In the genomic region with DNA sequence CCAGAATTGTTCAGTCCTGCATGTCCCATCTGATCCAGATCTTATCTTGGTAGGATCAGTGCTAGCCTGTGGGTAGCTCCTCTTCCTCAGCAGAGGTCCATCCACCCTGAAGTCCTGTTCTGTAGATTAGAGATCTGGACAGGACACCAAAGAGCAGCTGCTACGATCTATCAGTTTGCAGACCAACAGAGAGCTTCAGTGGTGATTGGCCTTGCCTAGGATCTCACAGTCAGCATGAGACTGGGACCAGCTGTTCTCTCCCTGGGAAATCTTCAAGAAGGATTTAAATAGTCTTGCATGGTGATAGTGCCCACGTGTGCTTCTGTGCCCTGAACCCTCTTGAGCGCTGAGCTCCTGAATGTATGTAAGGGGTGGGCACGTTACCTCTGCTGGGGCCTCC, we compare ENCODE assay signal across 20 mouse cellular contexts.
DNase-seq lines count a peak whose midpoint lies in the region; ATAC-seq and TF ChIP-seq lines count a peak whose summit lies in the region.
"Had no signal": no experiment of that assay in that cellular context is flagged by ENCODE, and none has a peak within 500 bp of the region (broad histone marks: within the 10 kb centered on the region; RNA-seq: fewer than 3 reads in every experiment).

No protein-coding gene starts in this region.

- no peaks in the 10 kb centered on the region for H3K36me3 ChIP-seq in embryonic facial prominence, embryonic 10.5 days (replicated peaks)
- no peaks in the 10 kb centered on the region for H3K36me3 ChIP-seq in intestine, embryonic 16.5 days (ENCODE audit: control insufficient read depth, insufficient read depth, low read length)
- H3K36me3 ChIP-seq in myocyte (ENCODE audit: control insufficient read depth, insufficient read depth): no peaks in the 10 kb centered on the region
- no peaks in the 10 kb centered on the region for H3K36me3 ChIP-seq in midbrain, embryonic 11.5 days (ENCODE audit: control insufficient read depth, insufficient read depth, low read length)
- H3K36me3 ChIP-seq: forebrain, embryonic 12.5 days; midbrain, embryonic 13.5 days had no signal

- H3K9me3 ChIP-seq in embryonic facial prominence, embryonic 10.5 days: no peaks in the 10 kb centered on the region
- no peaks in the 10 kb centered on the region for H3K9me3 ChIP-seq in intestine, embryonic 16.5 days (ENCODE audit: control insufficient read depth, low read length)
- no peaks in the 10 kb centered on the region for H3K9me3 ChIP-seq in midbrain, embryonic 11.5 days (ENCODE audit: control insufficient read depth, low read length)
- H3K9me3 ChIP-seq: forebrain, embryonic 12.5 days; midbrain, embryonic 13.5 days had no signal

- H3K27me3 ChIP-seq in embryonic facial prominence, embryonic 10.5 days (replicated peaks; ENCODE audit: low read depth, poor library complexity, severe bottlenecking): no peaks in the 10 kb centered on the region; the same call in 1 of the 2 replicates
- no peaks in the 10 kb centered on the region for H3K27me3 ChIP-seq in intestine, embryonic 16.5 days (replicated peaks; ENCODE audit: control insufficient read depth, insufficient read depth, low read length)
- H3K27me3 ChIP-seq in myocyte (ENCODE audit: control insufficient read depth, insufficient read depth, insufficient read length): no peaks in the 10 kb centered on the region
- no peaks in the 10 kb centered on the region for H3K27me3 ChIP-seq in midbrain, embryonic 11.5 days (ENCODE audit: control insufficient read depth, insufficient read depth, low read length)

- no peak for ATAC-seq in intestine, embryonic 16.5 days
- ATAC-seq in midbrain, embryonic 11.5 days (ENCODE audit: low FRiP score): no peak
- ATAC-seq: hindbrain, embryonic 16.5 days; midbrain, embryonic 13.5 days had no signal

- H3ac ChIP-seq in myocyte (ENCODE audit: control insufficient read depth, insufficient read length): no peak overlapping the region

- WGBS in embryonic facial prominence, embryonic 10.5 days: 81% methylated on average over 4 of the region's 4 CpGs
- WGBS in intestine, embryonic 16.5 days: 62% methylated on average over 4 of the region's 4 CpGs
- 79% methylated on average over 4 of the region's 4 CpGs for whole genome bisulfite sequencing in midbrain, embryonic 11.5 days

- no peak overlapping the region for H3K4me3 ChIP-seq in embryonic facial prominence, embryonic 10.5 days
- H3K4me3 ChIP-seq in intestine, embryonic 16.5 days (ENCODE audit: low read length): no peak overlapping the region
- H3K4me3 ChIP-seq in myocyte: no peak overlapping the region
- no peak overlapping the region for H3K4me3 ChIP-seq in midbrain, embryonic 11.5 days (ENCODE audit: low read depth, low read length)
- H3K4me3 ChIP-seq: forebrain, embryonic 12.5 days; gastrocnemius, adult 2 months; layer of hippocampus, adult 2 months; midbrain, embryonic 13.5 days had no signal

- H3K79me2 ChIP-seq in myocyte (ENCODE audit: control insufficient read depth, insufficient read depth): no peaks in the 10 kb centered on the region

- no peak for TF ChIP-seq POLR2A in myocyte (IDR thresholded peaks at IDR 0.05; ENCODE audit: insufficient read length, low read depth)

- H3K4me2 ChIP-seq in intestine, embryonic 16.5 days (ENCODE audit: low read depth, low read length): no peak overlapping the region
- H3K4me2 ChIP-seq in myocyte (ENCODE audit: low read depth): no peak overlapping the region
- no peak overlapping the region for H3K4me2 ChIP-seq in midbrain, embryonic 11.5 days
- H3K4me2 ChIP-seq: forebrain, embryonic 12.5 days; midbrain, embryonic 13.5 days had no signal

- H3K9ac ChIP-seq in intestine, embryonic 16.5 days (ENCODE audit: low read depth, low read length): no peak overlapping the region
- no peak overlapping the region for H3K9ac ChIP-seq in midbrain, embryonic 11.5 days (ENCODE audit: low read length)
- H3K9ac ChIP-seq: forebrain, embryonic 12.5 days; midbrain, embryonic 13.5 days had no signal

- DNase-seq in brain, adult 2 months (ENCODE audit: low read depth, low spot score): peak; percentile 36
- DNase-seq in embryonic facial prominence, embryonic 10.5 days (ENCODE audit: low spot score): no peak
- no peak for DNase-seq in midbrain, embryonic 11.5 days (ENCODE audit: low spot score, missing footprints)
- DNase-seq in frontal cortex, postnatal 10 days (ENCODE audit: low spot score in 2 of 2): no peak
- no peak for DNase-seq in lung, postnatal 14 days
- DNase-seq: adrenal gland, postnatal 10 days; cerebellum, adult 2 months; cerebellum, postnatal 25 days; gastrocnemius, adult 2 months; kidney, adult 8-10 months; kidney, postnatal 14 days; liver; right cerebral cortex, postnatal 14 days; thymus, adult 2 months had no signal

- H3K27ac ChIP-seq in embryonic facial prominence, embryonic 10.5 days (replicated peaks): peak overlapping the region; percentile 55; the same call in 1 of the 2 replicates
- peak overlapping the region; percentile 80 for H3K27ac ChIP-seq in intestine, embryonic 16.5 days (ENCODE audit: low read length)
- H3K27ac ChIP-seq in midbrain, embryonic 11.5 days (ENCODE audit: low read depth, low read length): no peak overlapping the region
- H3K27ac ChIP-seq: forebrain, embryonic 12.5 days; gastrocnemius, adult 2 months; layer of hippocampus, adult 2 months; midbrain, embryonic 13.5 days had no signal

- peaks cover 71% of the 10 kb centered on the region for H3K4me1 ChIP-seq in embryonic facial prominence, embryonic 10.5 days
- peaks cover 34% of the 10 kb centered on the region for H3K4me1 ChIP-seq in intestine, embryonic 16.5 days (ENCODE audit: control insufficient read depth, insufficient read depth, low read length)
- peaks cover 3% of the 10 kb centered on the region for H3K4me1 ChIP-seq in midbrain, embryonic 11.5 days (ENCODE audit: control insufficient read depth, insufficient read depth, low read length)

TF ChIP-seq in myocyte, 11 proteins besides CTCF, POLR2A, EP300 and RAD21:
- TF ChIP-seq MYOG (IDR thresholded peaks at IDR 0.05; ENCODE audit: control insufficient read depth in 1 of 3, insufficient read depth in 1 of 3, insufficient read length in 2 of 3, low read depth in 2 of 3) (peak in 2 of 3 experiments; percentile 6 to 60), MAX (IDR thresholded peaks at IDR 0.05; ENCODE audit: low read depth) (no peak), CEBPB (IDR thresholded peaks at IDR 0.05; ENCODE audit: insufficient read depth, poor library complexity, severe bottlenecking) (no peak), REST (IDR thresholded peaks at IDR 0.05; ENCODE audit: insufficient read depth, insufficient read length) (no peak), SRF (IDR thresholded peaks at IDR 0.05; ENCODE audit: control insufficient read depth, insufficient read length, low read depth) (no peak), POLR2AphosphoS2 (IDR thresholded peaks at IDR 0.05; ENCODE audit: insufficient read length, low read depth) (no peak), USF1 (IDR thresholded peaks at IDR 0.05; ENCODE audit: low read depth) (peak; percentile 7), MYOD1 (IDR thresholded peaks at IDR 0.05; ENCODE audit: control insufficient read depth in 1 of 3, insufficient read length in 2 of 3, low read depth in 2 of 3) (peak; percentile 70 to 86 (median 80)), TCF12 (IDR thresholded peaks at IDR 0.05; ENCODE audit: insufficient read depth, poor library complexity, severe bottlenecking) (peak; percentile 8), E2F4 (IDR thresholded peaks at IDR 0.05; ENCODE audit: insufficient read depth) (no peak), TCF3 (IDR thresholded peaks at IDR 0.05; ENCODE audit: insufficient read length, low read depth) (no peak)
